Mouse (Mus musculus): Measurements from ENCODE around the gene Gfm1. TPM values are rescaled to one million over a fixed set of nuclear protein-coding genes. Genes with fewer than 3 reads are reported as not detected.

The Gfm1 gene
- total RNA-seq, 1 experiment, result 88.2 TPM

DNA sequence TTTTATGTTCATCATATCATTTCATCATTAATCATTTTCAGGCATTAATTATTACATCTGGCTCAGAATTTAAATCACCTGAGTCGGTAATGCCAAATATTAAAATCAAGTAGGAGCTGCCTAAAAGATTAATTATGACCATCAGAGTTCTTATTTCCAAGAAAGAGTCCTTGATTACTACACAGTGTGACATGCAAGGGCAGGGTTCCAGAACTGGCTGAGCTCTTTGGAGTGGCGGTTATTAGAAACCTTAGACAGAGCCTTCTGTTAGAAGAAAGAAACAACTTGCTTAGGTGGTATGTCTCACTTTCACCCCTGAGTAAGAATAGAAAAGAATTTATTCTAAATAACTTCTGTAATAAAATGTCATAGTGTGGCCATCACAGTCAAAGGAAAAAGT lies 37.4 kb downstream of the Gfm1 start:
- in situ Hi-C loops (cut with MboI; ENCODE audit: low sequenced_read_pairs in 2 of 2, unreplicated experiment in 2 of 2), result no loop called here
- Histone ChIP-seq H3K4me3 (ENCODE audit: insufficient read depth in 1 of 2, low read depth in 1 of 2, low read length in 2 of 2, poor library complexity in 1 of 2, severe bottlenecking in 1 of 2) (no peak overlapping the region), H3K36me3 (ENCODE audit: control insufficient read depth, insufficient read depth, low read length, poor library complexity, severe bottlenecking) (peaks cover 20% of the 10 kb centered on the region), H3K9me3 (ENCODE audit: control insufficient read depth, insufficient read depth, low read depth, low read length) (no peaks in the 10 kb centered on the region), H3K4me1 (ENCODE audit: control insufficient read depth in 2 of 2, insufficient read depth in 2 of 2, low read length in 2 of 2, poor library complexity in 1 of 2) (peaks cover 4 to 5% of the 10 kb centered on the region in 2 experiments; a peak in 2 of 4 replicates), H3K27ac (ENCODE audit: insufficient read depth, low read depth, low read length, poor library complexity, severe bottlenecking) (no peak overlapping the region), H3K9ac (ENCODE audit: insufficient read depth, low read depth, low read length, poor library complexity, severe bottlenecking) (no peak overlapping the region)
- TF ChIP-seq MAFK (IDR thresholded peaks at IDR 0.05; ENCODE audit: insufficient read depth, low read depth, low read length) (no peak), HCFC1 (IDR thresholded peaks at IDR 0.05; ENCODE audit: borderline replicate concordance, insufficient read depth, low read length) (no peak), ZNF384 (IDR thresholded peaks at IDR 0.05; ENCODE audit: low read depth, low read length) (no peak), ZC3H11A (IDR thresholded peaks at IDR 0.05; ENCODE audit: borderline replicate concordance, low read depth, low read length) (no peak), CHD2 (IDR thresholded peaks at IDR 0.05; ENCODE audit: low read depth, low read length) (no peak)
- DNase-seq (ENCODE audit: low read depth, low spot score), result no peak

DNA sequence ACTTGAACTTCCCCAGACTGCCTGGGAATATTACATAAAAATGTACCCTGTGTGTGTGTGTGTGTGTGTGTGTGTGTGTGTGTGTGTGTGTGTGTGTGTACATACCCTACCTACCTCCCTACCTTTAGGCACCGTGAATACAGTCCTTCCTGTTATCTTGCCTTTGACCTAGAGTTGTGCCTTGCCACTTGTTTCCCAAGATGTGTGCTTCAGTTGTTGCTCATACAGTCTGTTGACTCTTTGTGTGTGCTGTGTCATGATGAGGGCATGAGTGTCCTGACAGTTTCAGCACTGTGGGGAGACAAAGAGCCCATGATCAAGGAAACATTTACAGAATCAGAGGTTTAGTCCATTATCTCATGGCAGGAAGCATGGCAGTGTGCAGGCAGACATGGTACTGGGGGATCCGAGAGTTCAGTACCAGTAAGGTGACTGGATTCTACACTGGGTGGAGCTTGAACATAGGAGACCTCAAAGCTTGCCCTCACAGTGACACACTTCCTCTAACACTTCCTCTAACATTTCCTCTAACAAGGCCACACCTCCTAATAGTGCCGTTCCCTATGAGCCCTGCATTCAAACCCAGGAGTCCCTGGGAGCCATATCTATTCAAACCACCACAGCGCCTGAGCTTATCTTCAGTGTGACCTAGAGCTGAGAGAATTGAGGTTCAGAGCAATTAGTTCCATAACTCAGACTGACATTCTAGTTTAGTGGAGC lies 41.7 kb downstream of the Gfm1 start:
- H3K9me3 ChIP-seq (ENCODE audit: control insufficient read depth, insufficient read depth, low read depth, low read length), result no peaks in the 10 kb centered on the region
- no peak overlapping the region for H3K9ac ChIP-seq (ENCODE audit: insufficient read depth, low read depth, low read length, poor library complexity, severe bottlenecking)
- TF ChIP-seq MAFK (IDR thresholded peaks at IDR 0.05; ENCODE audit: insufficient read depth, low read depth, low read length) (no peak), CHD2 (IDR thresholded peaks at IDR 0.05; ENCODE audit: low read depth, low read length) (no peak)
- no peak for DNase-seq (ENCODE audit: low read depth, low spot score)
- H3K27ac ChIP-seq (ENCODE audit: insufficient read depth, low read depth, low read length, poor library complexity, severe bottlenecking), result no peak overlapping the region
- in situ Hi-C loops (cut with MboI; ENCODE audit: low sequenced_read_pairs in 2 of 2, unreplicated experiment in 2 of 2), result no loop called here
- H3K36me3 ChIP-seq (ENCODE audit: control insufficient read depth, insufficient read depth, low read length, poor library complexity, severe bottlenecking), result peaks cover 18% of the 10 kb centered on the region
- H3K4me3 ChIP-seq (ENCODE audit: insufficient read depth in 1 of 2, low read depth in 1 of 2, low read length in 2 of 2, poor library complexity in 1 of 2, severe bottlenecking in 1 of 2), result no peak overlapping the region
- peaks cover 0 to 3% of the 10 kb centered on the region in 2 experiments; a peak in 1 of 4 replicates for H3K4me1 ChIP-seq (ENCODE audit: control insufficient read depth in 2 of 2, insufficient read depth in 2 of 2, low read length in 2 of 2, poor library complexity in 1 of 2)

DNA sequence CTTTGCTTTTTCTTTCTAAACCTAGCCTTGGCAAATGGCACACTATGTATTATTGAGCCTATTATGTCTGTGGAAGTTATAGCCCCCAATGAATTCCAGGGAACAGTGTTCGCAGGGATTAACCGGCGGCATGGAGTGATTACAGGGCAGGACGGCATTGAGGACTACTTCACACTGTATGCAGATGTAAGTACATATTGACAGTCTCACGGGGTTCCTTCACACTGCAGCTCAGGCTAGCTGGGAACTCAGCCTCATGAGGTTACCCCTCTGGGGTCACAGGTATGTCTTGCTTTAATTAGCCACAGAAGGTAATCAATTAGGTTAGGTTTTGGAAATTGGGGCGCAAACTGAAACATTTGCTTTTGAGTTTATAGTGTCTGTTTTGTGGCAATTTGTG lies 43.5 kb downstream of the Gfm1 start:
- no peak overlapping the region for H3K27ac ChIP-seq (ENCODE audit: insufficient read depth, low read depth, low read length, poor library complexity, severe bottlenecking)
- H3K4me1 ChIP-seq (ENCODE audit: control insufficient read depth in 2 of 2, insufficient read depth in 2 of 2, low read length in 2 of 2, poor library complexity in 1 of 2), result peaks cover 0 to 2% of the 10 kb centered on the region in 2 experiments; a peak in 1 of 4 replicates
- H3K36me3 ChIP-seq (ENCODE audit: control insufficient read depth, insufficient read depth, low read length, poor library complexity, severe bottlenecking), result peaks cover 11% of the 10 kb centered on the region
- no peak overlapping the region for H3K4me3 ChIP-seq (ENCODE audit: insufficient read depth in 1 of 2, low read depth in 1 of 2, low read length in 2 of 2, poor library complexity in 1 of 2, severe bottlenecking in 1 of 2)
- no peak for TF ChIP-seq MAFK (IDR thresholded peaks at IDR 0.05; ENCODE audit: insufficient read depth, low read depth, low read length)
- no peak for TF ChIP-seq ZNF384 (IDR thresholded peaks at IDR 0.05; ENCODE audit: low read depth, low read length)
- no peak for TF ChIP-seq HCFC1 (IDR thresholded peaks at IDR 0.05; ENCODE audit: borderline replicate concordance, insufficient read depth, low read length)
- no peak for TF ChIP-seq CHD2 (IDR thresholded peaks at IDR 0.05; ENCODE audit: low read depth, low read length)
- TF ChIP-seq ZC3H11A (IDR thresholded peaks at IDR 0.05; ENCODE audit: borderline replicate concordance, low read depth, low read length), result no peak
- H3K9ac ChIP-seq (ENCODE audit: insufficient read depth, low read depth, low read length, poor library complexity, severe bottlenecking), result no peak overlapping the region
- no peak for DNase-seq (ENCODE audit: low read depth, low spot score)
- in situ Hi-C loops (cut with MboI; ENCODE audit: low sequenced_read_pairs in 2 of 2, unreplicated experiment in 2 of 2), result no loop called here
- H3K9me3 ChIP-seq (ENCODE audit: control insufficient read depth, insufficient read depth, low read depth, low read length), result no peaks in the 10 kb centered on the region

- no peak overlapping the region for H3K4me3 ChIP-seq (ENCODE audit: insufficient read depth in 1 of 2, low read depth in 1 of 2, low read length in 2 of 2, poor library complexity in 1 of 2, severe bottlenecking in 1 of 2)
- no peak overlapping the region for H3K27ac ChIP-seq (ENCODE audit: insufficient read depth, low read depth, low read length, poor library complexity, severe bottlenecking)
- 0 out of 2 replicates have a peak, but pooled peaks cover 2% of the 10 kb centered on the region for H3K36me3 ChIP-seq (ENCODE audit: control insufficient read depth, insufficient read depth, low read length, poor library complexity, severe bottlenecking)
- TF ChIP-seq MAFK (IDR thresholded peaks at IDR 0.05; ENCODE audit: insufficient read depth, low read depth, low read length) (no peak), ZNF384 (IDR thresholded peaks at IDR 0.05; ENCODE audit: low read depth, low read length) (no peak), ZC3H11A (IDR thresholded peaks at IDR 0.05; ENCODE audit: borderline replicate concordance, low read depth, low read length) (no peak), HCFC1 (IDR thresholded peaks at IDR 0.05; ENCODE audit: borderline replicate concordance, insufficient read depth, low read length) (no peak), CHD2 (IDR thresholded peaks at IDR 0.05; ENCODE audit: low read depth, low read length) (no peak)
- H3K4me1 ChIP-seq (ENCODE audit: control insufficient read depth in 2 of 2, insufficient read depth in 2 of 2, low read length in 2 of 2, poor library complexity in 1 of 2), result peaks cover 0 to 2% of the 10 kb centered on the region in 2 experiments; a peak in 1 of 4 replicates
- H3K9me3 ChIP-seq (ENCODE audit: control insufficient read depth, insufficient read depth, low read depth, low read length), result no peaks in the 10 kb centered on the region
- H3K9ac ChIP-seq (ENCODE audit: insufficient read depth, low read depth, low read length, poor library complexity, severe bottlenecking), result no peak overlapping the region
- in situ Hi-C loops (cut with MboI; ENCODE audit: low sequenced_read_pairs in 2 of 2, unreplicated experiment in 2 of 2), result no loop called here
- DNase-seq (ENCODE audit: low read depth, low spot score), result no peak
Measured at GRCm38 (mm10) chr3:67479806-67480205, 49.9 kb downstream of the Gfm1 start.
